ENCODE assay signal across 24 mouse cellular contexts in the genomic region with DNA sequence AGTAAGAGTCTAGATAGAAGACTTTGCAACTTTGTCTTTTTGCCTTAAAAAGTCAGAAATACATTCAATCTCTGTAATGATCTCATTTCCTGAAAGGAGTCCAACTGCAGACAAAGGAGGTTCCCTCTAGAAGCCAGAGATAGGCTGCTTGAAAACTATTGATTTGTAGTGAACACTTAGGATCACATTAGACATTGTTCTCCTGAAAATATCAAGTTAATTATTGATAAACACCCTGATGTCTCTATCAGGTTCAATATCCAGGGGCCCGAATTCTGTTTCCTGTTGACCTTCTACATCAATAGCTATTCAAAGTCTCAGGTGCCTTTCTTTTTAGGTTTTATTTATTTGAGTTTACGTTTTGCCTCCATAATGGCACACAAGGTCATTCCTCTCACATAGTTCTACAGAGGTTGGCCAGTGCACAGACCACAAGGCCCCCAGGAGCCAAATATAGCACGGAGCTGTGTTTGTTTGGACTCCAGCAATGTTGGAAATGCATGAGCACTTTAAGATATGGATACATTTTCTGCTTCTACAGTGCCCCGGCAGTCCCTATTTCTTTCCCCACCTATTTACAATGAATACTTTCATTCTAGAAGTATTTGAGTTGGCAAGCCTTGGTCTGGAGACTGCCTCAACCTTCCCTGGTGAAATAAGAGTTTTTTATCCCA.
DNase-seq lines count a peak whose midpoint lies in the region; ATAC-seq and TF ChIP-seq lines count a peak whose summit lies in the region.
"Had no signal": no experiment of that assay in that cellular context is flagged by ENCODE, and none has a peak within 500 bp of the region (broad histone marks: within the 10 kb centered on the region; RNA-seq: fewer than 3 reads in every experiment).

No protein-coding gene starts in this region.

- TF ChIP-seq POLR2A in heart, adult 2 months (IDR thresholded peaks at IDR 0.05; ENCODE audit: insufficient read depth, low read depth, low read length), result no peak

- H3K4me2 ChIP-seq in embryonic facial prominence, embryonic 14.5 days (ENCODE audit: low read depth, low read length), result no peak overlapping the region
- H3K4me2 ChIP-seq in heart, embryonic 11.5 days, result no peak overlapping the region
- H3K4me2 ChIP-seq in heart, postnatal 0 days (ENCODE audit: low read depth, low read length), result no peak overlapping the region
- H3K4me2 ChIP-seq: embryonic facial prominence, embryonic 12.5 days; forebrain, embryonic 15.5 days; intestine, embryonic 15.5 days; liver, embryonic 13.5 days; lung, embryonic 14.5 days; midbrain, embryonic 13.5 days; neural tube, embryonic 12.5 days had no signal

- no peaks in the 10 kb centered on the region for H3K9me3 ChIP-seq in embryonic facial prominence, embryonic 14.5 days (ENCODE audit: control insufficient read depth, low read length)
- H3K9me3 ChIP-seq in heart, embryonic 11.5 days (replicated peaks; ENCODE audit: control insufficient read depth, low read length), result no peaks in the 10 kb centered on the region
- no peaks in the 10 kb centered on the region for H3K9me3 ChIP-seq in heart, postnatal 0 days (replicated peaks; ENCODE audit: control insufficient read depth, low read length)
- H3K9me3 ChIP-seq: embryonic facial prominence, embryonic 12.5 days; forebrain, embryonic 15.5 days; intestine, embryonic 15.5 days; liver, embryonic 13.5 days; midbrain, embryonic 13.5 days; neural tube, embryonic 12.5 days had no signal

- no peak overlapping the region for H3K4me3 ChIP-seq in heart, adult 2 months
- H3K4me3 ChIP-seq in embryonic facial prominence, embryonic 14.5 days (ENCODE audit: low read depth, low read length), result no peak overlapping the region
- no peak overlapping the region for H3K4me3 ChIP-seq in heart, embryonic 11.5 days (ENCODE audit: low read depth, low read length)
- no peak overlapping the region for H3K4me3 ChIP-seq in heart, postnatal 0 days (ENCODE audit: low read depth, low read length)
- H3K4me3 ChIP-seq: embryonic facial prominence, embryonic 12.5 days; forebrain, embryonic 15.5 days; intestine, embryonic 15.5 days; liver, embryonic 13.5 days; midbrain, embryonic 13.5 days; neural tube, embryonic 12.5 days had no signal

- peak overlapping the region; percentile 67 for H3K27ac ChIP-seq in heart, adult 2 months
- H3K27ac ChIP-seq in embryonic facial prominence, embryonic 14.5 days (replicated peaks; ENCODE audit: low read depth, low read length), result no peak overlapping the region
- 0 out of 2 replicates have a peak overlapping the region, but pooled peaks have one; percentile 24 for H3K27ac ChIP-seq in heart, embryonic 11.5 days (ENCODE audit: low read depth, low read length)
- peak overlapping the region; percentile 79 for H3K27ac ChIP-seq in heart, postnatal 0 days (ENCODE audit: low read depth)
- H3K27ac ChIP-seq: embryonic facial prominence, embryonic 12.5 days; forebrain, embryonic 15.5 days; intestine, embryonic 15.5 days; liver, embryonic 13.5 days; midbrain, embryonic 13.5 days; neural tube, embryonic 12.5 days had no signal

- no peak for TF ChIP-seq CTCF in heart, adult 2 months (IDR thresholded peaks at IDR 0.05)
- TF ChIP-seq CTCF in heart, postnatal 0 days (IDR thresholded peaks at IDR 0.05; ENCODE audit: low read depth), result no peak

- H3K79me2 ChIP-seq in heart, adult 2 months (replicated peaks; ENCODE audit: control insufficient read depth, insufficient read depth, low read length), result no peaks in the 10 kb centered on the region

- TF ChIP-seq EP300 in heart, adult 2 months (IDR thresholded peaks at IDR 0.05; ENCODE audit: insufficient read depth, low read depth, low read length), result no peak
- TF ChIP-seq EP300 in heart, postnatal 0 days (IDR thresholded peaks at IDR 0.05; ENCODE audit: low read depth), result 0 out of 2 replicates have a peak, but pooled peaks have one; percentile 44

- no peaks in the 10 kb centered on the region for H3K27me3 ChIP-seq in heart, adult 2 months (ENCODE audit: control insufficient read depth, insufficient read depth, low read length)
- no peaks in the 10 kb centered on the region for H3K27me3 ChIP-seq in embryonic facial prominence, embryonic 14.5 days (replicated peaks; ENCODE audit: control insufficient read depth, insufficient read depth, low read length)
- H3K27me3 ChIP-seq in heart, embryonic 11.5 days (ENCODE audit: control insufficient read depth, insufficient read depth, low read length), result no peaks in the 10 kb centered on the region
- no peaks in the 10 kb centered on the region for H3K27me3 ChIP-seq in heart, postnatal 0 days (ENCODE audit: control insufficient read depth, insufficient read depth, low read length)
- H3K27me3 ChIP-seq: embryonic facial prominence, embryonic 12.5 days; forebrain, embryonic 15.5 days; intestine, embryonic 15.5 days; liver, embryonic 13.5 days; midbrain, embryonic 13.5 days; neural tube, embryonic 12.5 days; Patski had no signal

- peak in 1 of 2 experiments; percentile 26 for DNase-seq in heart, adult 2 months
- DNase-seq in heart, postnatal 25 days (ENCODE audit: low spot score), result no peak
- DNase-seq in embryonic facial prominence, embryonic 14.5 days (ENCODE audit: low spot score), result peak; percentile 56
- DNase-seq in heart, postnatal 0 days (ENCODE audit: low spot score), result peak; percentile 74
- no peak for DNase-seq in right cerebral cortex, postnatal 4 days
- DNase-seq: cerebellum, adult 11 months; cerebellum, adult 9-11 months; gastrocnemius, postnatal 10 days; kidney, adult 9 months; kidney, postnatal 25 days; liver, embryonic 13.5 days; lung, embryonic 14.5 days; right cerebral cortex, postnatal 14 days; spleen, adult 18-20 months had no signal

- ATAC-seq in embryonic facial prominence, embryonic 14.5 days (ENCODE audit: low read depth), result 0 out of 2 replicates have a peak, but pooled peaks have one; percentile 30
- ATAC-seq in heart, embryonic 11.5 days (replicated peaks; ENCODE audit: insufficient number of reproducible peaks, low FRiP score, low TSS enrichment), result no peak
- ATAC-seq in heart, postnatal 0 days (ENCODE audit: insufficient read depth, low read depth), result peak; percentile 94
- no peak for ATAC-seq in frontal cortex, adult (ENCODE audit: low TSS enrichment)
- no peak for ATAC-seq in erythroblast, adult 5-6 weeks (replicated peaks; ENCODE audit: low FRiP score, poor library complexity, severe bottlenecking)
- ATAC-seq: forebrain, embryonic 15.5 days; hindbrain, embryonic 16.5 days; intestine, embryonic 15.5 days; midbrain, embryonic 13.5 days; Patski had no signal

- no peak overlapping the region for H3K9ac ChIP-seq in heart, adult 2 months (ENCODE audit: low read depth, low read length)
- no peak overlapping the region for H3K9ac ChIP-seq in embryonic facial prominence, embryonic 14.5 days (ENCODE audit: low read depth, low read length)
- H3K9ac ChIP-seq in heart, embryonic 11.5 days (ENCODE audit: low read depth, low read length), result no peak overlapping the region
- H3K9ac ChIP-seq in heart, postnatal 0 days (replicated peaks; ENCODE audit: low read depth, low read length), result no peak overlapping the region
- H3K9ac ChIP-seq: embryonic facial prominence, embryonic 12.5 days; forebrain, embryonic 15.5 days; intestine, embryonic 15.5 days; liver, embryonic 13.5 days; lung, embryonic 14.5 days; midbrain, embryonic 13.5 days; neural tube, embryonic 12.5 days had no signal

- peaks cover 1% of the 10 kb centered on the region; the same call in 1 of the 2 replicates for H3K4me1 ChIP-seq in heart, adult 2 months (ENCODE audit: control insufficient read depth, insufficient read depth, low read length)
- peaks cover 14% of the 10 kb centered on the region for H3K4me1 ChIP-seq in embryonic facial prominence, embryonic 14.5 days (ENCODE audit: control insufficient read depth, insufficient read depth, low read length)
- peaks cover 12% of the 10 kb centered on the region for H3K4me1 ChIP-seq in heart, embryonic 11.5 days (ENCODE audit: control insufficient read depth, insufficient read depth, low read length)
- peaks cover 32% of the 10 kb centered on the region for H3K4me1 ChIP-seq in heart, postnatal 0 days (ENCODE audit: control insufficient read depth, insufficient read depth)
- H3K4me1 ChIP-seq: forebrain, embryonic 15.5 days; intestine, embryonic 15.5 days; liver, embryonic 13.5 days; midbrain, embryonic 13.5 days; neural tube, embryonic 12.5 days had no signal

- WGBS in heart, adult 2 months, result 37% methylated on average over 4 of the region's 4 CpGs
- 72% methylated on average over 4 of the region's 4 CpGs for WGBS in embryonic facial prominence, embryonic 14.5 days
- WGBS in heart, embryonic 11.5 days (ENCODE audit: insufficient replicate concordance), result 49% methylated on average over 4 of the region's 4 CpGs
- 37% methylated on average over 4 of the region's 4 CpGs for WGBS in heart, postnatal 0 days

- peaks cover 4% of the 10 kb centered on the region; the same call in 1 of the 2 replicates for H3K36me3 ChIP-seq in heart, adult 2 months (ENCODE audit: control insufficient read depth, insufficient read depth, low read length)
- no peaks in the 10 kb centered on the region for H3K36me3 ChIP-seq in embryonic facial prominence, embryonic 14.5 days (ENCODE audit: control insufficient read depth, insufficient read depth, low read length)
- H3K36me3 ChIP-seq in heart, embryonic 11.5 days (ENCODE audit: control insufficient read depth, insufficient read depth, low read length), result no peaks in the 10 kb centered on the region
- no peaks in the 10 kb centered on the region for H3K36me3 ChIP-seq in heart, postnatal 0 days (replicated peaks; ENCODE audit: control insufficient read depth, insufficient read depth, low read length)
- H3K36me3 ChIP-seq: embryonic facial prominence, embryonic 12.5 days; forebrain, embryonic 15.5 days; intestine, embryonic 15.5 days; liver, embryonic 13.5 days; midbrain, embryonic 13.5 days; neural tube, embryonic 12.5 days had no signal

- intact Hi-C loops in heart, adult 2 months (cut with DNase I), result no loop called here
- intact Hi-C loops in heart, postnatal 25 days (cut with DNase I), result loop anchor here (10.0 kb wide), 1 partner anchor 263 kb away; the partner anchor contains the start of gene Fign

Comparison
In these comparisons a context has a peak if more than half of its experiments do, and no peak if none do; other contexts are left out.
1. DNase-seq: peak in embryonic facial prominence, embryonic 14.5 days (single experiment) and heart, postnatal 0 days (single experiment); none in heart, postnatal 25 days (single experiment) and right cerebral cortex, postnatal 4 days (single experiment).
2. ATAC-seq: peak in embryonic facial prominence, embryonic 14.5 days (single experiment) and heart, postnatal 0 days (single experiment); none in heart, embryonic 11.5 days (single experiment), frontal cortex, adult (single experiment) and erythroblast, adult 5-6 weeks (single experiment).